ENCODE assay signal across 8 mouse cellular contexts in genomic region chr7:25132318-25132960, GRCm38 (mm10). TPM values are rescaled to one million over a fixed set of nuclear protein-coding genes. Genes with fewer than 3 reads are reported as not detected.
A peak's percentile ranks its signal among the peaks of the same experiment; 100 is the strongest.
DNase-seq lines count a peak whose midpoint lies in the region; ATAC-seq and TF ChIP-seq lines count a peak whose summit lies in the region.

No protein-coding gene starts in this region.

- peak overlapping the region; percentile 74 for H3K4me3 ChIP-seq in bone marrow macrophage, adult 2 months (ENCODE audit: insufficient read depth, low read length)
- H3K4me3 ChIP-seq in hindbrain, embryonic 13.5 days: no peak overlapping the region
- H3K4me3 ChIP-seq in kidney, embryonic 14.5 days (ENCODE audit: low read length): no peak overlapping the region; the same call in 1 of the 2 replicates

- no peaks in the 10 kb centered on the region for H3K9me3 ChIP-seq in hindbrain, embryonic 13.5 days
- H3K9me3 ChIP-seq in kidney, embryonic 14.5 days (ENCODE audit: control insufficient read depth, low read length): no peaks in the 10 kb centered on the region

- peak overlapping the region; percentile 59; the same call in 1 of the 2 replicates for H3K4me2 ChIP-seq in hindbrain, embryonic 13.5 days
- no peak overlapping the region; the same call in 1 of the 2 replicates for H3K4me2 ChIP-seq in kidney, embryonic 14.5 days (replicated peaks; ENCODE audit: low read depth, low read length)

- DNase-seq in CD4-positive, CD25-positive, alpha-beta regulatory T cell, adult 2 months (ENCODE audit: low read depth, low spot score): peak; percentile 84
- peak; percentile 38 for DNase-seq in lung, postnatal 14 days
- peak; percentile 76 for DNase-seq in splenic B cell, adult 2 months (ENCODE audit: low read depth, low spot score)
- DNase-seq in cerebellum, adult 9-10 months: no peak
- DNase-seq in urinary bladder, postnatal 4 days (ENCODE audit: low spot score in 2 of 2): no peak

- peaks cover 4% of the 10 kb centered on the region; the same call in 1 of the 2 replicates for H3K36me3 ChIP-seq in hindbrain, embryonic 13.5 days
- H3K36me3 ChIP-seq in splenic B cell, adult 2 months (ENCODE audit: control insufficient read depth, insufficient read depth, low read length, poor library complexity, severe bottlenecking): no peaks in the 10 kb centered on the region
- H3K36me3 ChIP-seq in kidney, embryonic 14.5 days (ENCODE audit: control insufficient read depth, insufficient read depth, low read length): no peaks in the 10 kb centered on the region

- 11% methylated on average over 24 of the region's 25 CpGs for WGBS in hindbrain, embryonic 13.5 days
- WGBS in kidney, embryonic 14.5 days: 7% methylated on average over 25 of the region's 25 CpGs

- no peak for TF ChIP-seq CTCF in bone marrow macrophage, adult 2 months (IDR thresholded peaks at IDR 0.05; ENCODE audit: low read depth, low read length)

- peaks cover 23% of the 10 kb centered on the region for H3K27me3 ChIP-seq in hindbrain, embryonic 13.5 days
- no peaks in the 10 kb centered on the region for H3K27me3 ChIP-seq in splenic B cell, adult 2 months (ENCODE audit: control insufficient read depth, insufficient read depth, low read length, poor library complexity, severe bottlenecking)
- H3K27me3 ChIP-seq in kidney, embryonic 14.5 days (ENCODE audit: control insufficient read depth, insufficient read depth, low read length): peaks cover 30% of the 10 kb centered on the region

- peak overlapping the region; percentile 61 for H3K9ac ChIP-seq in hindbrain, embryonic 13.5 days
- H3K9ac ChIP-seq in kidney, embryonic 14.5 days (ENCODE audit: low read depth, low read length): no peak overlapping the region

- peak overlapping the region; percentile 32 for H3K27ac ChIP-seq in bone marrow macrophage, adult 2 months (ENCODE audit: insufficient read depth, low read depth, low read length)
- no peak overlapping the region for H3K27ac ChIP-seq in hindbrain, embryonic 13.5 days
- H3K27ac ChIP-seq in kidney, embryonic 14.5 days (ENCODE audit: low read depth, low read length): no peak overlapping the region

- peaks cover 26% of the 10 kb centered on the region for H3K4me1 ChIP-seq in bone marrow macrophage, adult 2 months (ENCODE audit: control insufficient read depth, insufficient read depth, low read length)
- peaks cover 36% of the 10 kb centered on the region for H3K4me1 ChIP-seq in hindbrain, embryonic 13.5 days (replicated peaks)
- 0 out of 2 replicates have a peak, but pooled peaks cover 3% of the 10 kb centered on the region for H3K4me1 ChIP-seq in kidney, embryonic 14.5 days (ENCODE audit: control insufficient read depth, insufficient read depth, low read length)

- TF ChIP-seq POLR2A in bone marrow macrophage, adult 2 months (IDR thresholded peaks at IDR 0.05; ENCODE audit: borderline replicate concordance, low read depth, low read length): no peak

- ATAC-seq in hindbrain, embryonic 13.5 days (ENCODE audit: low FRiP score): no peak
- ATAC-seq in kidney, embryonic 14.5 days (ENCODE audit: low FRiP score, low TSS enrichment): no peak

RNA-seq across cellular contexts. Expression of gene Pou2f2, which starts 47.1 kb away (rescaled TPM):
- 105 and 121 TPM in 2 replicates for polyA plus RNA-seq in bone marrow macrophage, adult 2 months (2012; ENCODE audit: insufficient read depth, insufficient read length, missing spikeins)
- 33.2 and 39.7 TPM in 2 replicates for polyA plus RNA-seq in hindbrain, embryonic 13.5 days (2015; fragmentation: Nextera tagmentation; extraction: Ambion mirVana)
- 0.39 and 0.90 TPM in 2 replicates for polyA plus RNA-seq in kidney, embryonic 14.5 days (2014; fragmentation: Nextera tagmentation; extraction: Ambion mirVana)

Comparison
In these comparisons a context has a peak if more than half of its experiments do, and no peak if none do; other contexts are left out.
1. DNase-seq: peak in CD4-positive, CD25-positive, alpha-beta regulatory T cell, adult 2 months (single experiment), lung, postnatal 14 days (single experiment) and splenic B cell, adult 2 months (single experiment); none in cerebellum, adult 9-10 months (single experiment) and urinary bladder, postnatal 4 days (0 of 2).
2. RNA of gene Pou2f2, which starts 47.1 kb away (polyA plus RNA-seq): 105 to 121 TPM in bone marrow macrophage, adult 2 months and 33.2 to 39.7 TPM in hindbrain, embryonic 13.5 days; 0.39 to 0.90 TPM in kidney, embryonic 14.5 days; every median in the first group is over 10 times any median in the second.